Mouse (Mus musculus) thymus, adult 2 months (tissue): ENCODE results near the gene Inpp5b. TPM values are rescaled to one million over a fixed set of nuclear protein-coding genes. Genes with fewer than 3 reads are reported as not detected.

ENCODE experiments used
- DNase-seq: peaks from one replicate; pipeline ENCODE4 v3.0.0; 2021
- H3K27ac ChIP-seq: fragments of 200-500 bp; 2 replicates; pipeline ENCODE4 v1.5.1; 2012; ENCODE audit warnings: low read length, control low read depth; ENCODE audit not compliant: control insufficient read depth, insufficient read depth
- H3K27me3 ChIP-seq: fragments of 200-500 bp; 2 replicates; pipeline ENCODE4 v1.6.1; 2012; ENCODE audit warnings: mild to moderate bottlenecking, low read length, moderate library complexity, mixed read lengths; ENCODE audit not compliant: control insufficient read depth, insufficient read depth
- H3K36me3 ChIP-seq: fragments of 200-500 bp; 2 replicates; pipeline ENCODE4 v1.6.1; 2012; ENCODE audit warnings: mild to moderate bottlenecking, low read length, moderate library complexity; ENCODE audit not compliant: control insufficient read depth, insufficient read depth
- H3K4me1 ChIP-seq: fragments of 200-500 bp; replicated peaks from 2 replicates; pipeline ENCODE4 v1.6.1; 2012; ENCODE audit warnings: low read length; ENCODE audit not compliant: control insufficient read depth, insufficient read depth
- H3K4me3 ChIP-seq: fragments of 200-500 bp; 2 replicates; pipeline ENCODE4 v1.5.1; 2012; ENCODE audit warnings: mild to moderate bottlenecking, low read length, control low read depth, moderate library complexity; ENCODE audit not compliant: control insufficient read depth, insufficient read depth
- CTCF ChIP-seq: fragments of 200-500 bp; IDR thresholded peaks from 2 replicates; pipeline ENCODE4 v1.5.1; 2012; ENCODE audit warnings: mild to moderate bottlenecking, control low read depth, low read length, moderate library complexity, borderline replicate concordance; ENCODE audit not compliant: control insufficient read depth, poor library complexity, insufficient read depth; ENCODE audit errors: extremely low read depth
- POLR2A ChIP-seq: fragments of 200-500 bp; IDR thresholded peaks from 2 replicates; pipeline ENCODE4 v1.6.1; 2012; ENCODE audit warnings: mild to moderate bottlenecking, low read length, control low read depth, moderate library complexity; ENCODE audit not compliant: control insufficient read depth, poor library complexity, insufficient read depth; ENCODE audit errors: extremely low read depth
- WGBS: fragments of 180-500 bp; shearing (Covaris S2); methylation state at CpG from one replicate; pipeline ENCODE4 v1.1.7; 2018; 5-methylcytosine and 5-hydroxymethylcytosine counted together
- polyA plus RNA-seq: library from polyadenylated mRNA; depleted of rRNA; stranded (reverse); fragments of >200 nt; gene quantifications from 2 replicates; pipeline ENCODE4 v1.2.3, GENCODE M21; 2012

The Inpp5b gene
- polyA plus RNA-seq, 1 experiment: 101 TPM

- no peak for DNase-seq
- Histone ChIP-seq H3K4me3 (no peak overlapping the region), H3K4me1 (peaks cover 3% of the 10 kb centered on the region), H3K27ac (no peak overlapping the region), H3K27me3 (no peaks in the 10 kb centered on the region), H3K36me3 (peaks cover 6% of the 10 kb centered on the region)
- no peak for TF ChIP-seq CTCF
- TF ChIP-seq POLR2A: no peak
- 96% methylated on average over 6 of the region's 6 CpGs for WGBS
Observed at GRCm38 (mm10) chr4:124773995-124774394, 32.3 kb downstream of the Inpp5b start.

- 93% methylated on average over 2 of the region's 2 CpGs for WGBS
- Histone ChIP-seq H3K27ac (no peak overlapping the region), H3K4me3 (no peak overlapping the region)
Observed at GRCm38 (mm10) chr4:124774429-124774828, 32.8 kb downstream of the Inpp5b start.

GRCm38 (mm10) chr4:124781361-124781760 lies 39.7 kb downstream of the Inpp5b start:
- 99% methylated on average over 7 of the region's 7 CpGs for WGBS
- no peak for DNase-seq
- Histone ChIP-seq H3K36me3 (peaks cover 61% of the 10 kb centered on the region), H3K27me3 (no peaks in the 10 kb centered on the region), H3K27ac (no peak overlapping the region), H3K4me3 (no peak overlapping the region), H3K4me1 (no peaks in the 10 kb centered on the region)
- TF ChIP-seq POLR2A: no peak
- no peak for TF ChIP-seq CTCF

More at GRCm38 (mm10) chr4:124774429-124774828, 32.8 kb downstream of the Inpp5b start:
- TF ChIP-seq POLR2A (no peak), CTCF (no peak)
- no peaks in the 10 kb centered on the region for H3K27me3 ChIP-seq
- H3K36me3 ChIP-seq: peaks cover 10% of the 10 kb centered on the region
- DNase-seq: no peak
- H3K4me1 ChIP-seq: no peaks in the 10 kb centered on the region

- Histone ChIP-seq H3K27me3 (no peaks in the 10 kb centered on the region), H3K4me3 (no peak overlapping the region), H3K36me3 (peaks cover 71% of the 10 kb centered on the region), H3K4me1 (no peaks in the 10 kb centered on the region), H3K27ac (no peak overlapping the region)
- TF ChIP-seq POLR2A (no peak), CTCF (no peak)
- no peak for DNase-seq
- 96% methylated on average over 8 of the region's 8 CpGs for WGBS
Observed at GRCm38 (mm10) chr4:124782395-124782794, 40.7 kb downstream of the Inpp5b start.

- no peak for DNase-seq
- Histone ChIP-seq H3K4me1 (no peaks in the 10 kb centered on the region), H3K4me3 (no peak overlapping the region), H3K36me3 (peaks cover 78% of the 10 kb centered on the region), H3K27ac (no peak overlapping the region), H3K27me3 (no peaks in the 10 kb centered on the region)
- 95% methylated on average over 8 of the region's 8 CpGs for WGBS
- TF ChIP-seq POLR2A (no peak), CTCF (no peak)
Observed at GRCm38 (mm10) chr4:124783937-124784336, 42.3 kb downstream of the Inpp5b start.

- Histone ChIP-seq H3K4me3 (no peak overlapping the region), H3K4me1 (no peaks in the 10 kb centered on the region), H3K27ac (no peak overlapping the region), H3K36me3 (peaks cover 61% of the 10 kb centered on the region), H3K27me3 (no peaks in the 10 kb centered on the region)
- DNase-seq: no peak
- TF ChIP-seq CTCF (no peak), POLR2A (no peak)
- WGBS: 87% methylated on average over 4 of the region's 4 CpGs
Observed at GRCm38 (mm10) chr4:124790013-124790412, 48.4 kb downstream of the Inpp5b start.

- WGBS: 95% methylated on average over 8 of the region's 8 CpGs
Observed at GRCm38 (mm10) chr4:124792114-124792513, 50.5 kb downstream of the Inpp5b start.

More at GRCm38 (mm10) chr4:124792114-124792513, 50.5 kb downstream of the Inpp5b start:
- DNase-seq: no peak
- TF ChIP-seq CTCF: no peak
- TF ChIP-seq POLR2A: no peak
- Histone ChIP-seq H3K4me3 (no peak overlapping the region), H3K27me3 (no peaks in the 10 kb centered on the region), H3K27ac (no peak overlapping the region), H3K36me3 (peaks cover 44% of the 10 kb centered on the region), H3K4me1 (no peaks in the 10 kb centered on the region)
